ENCODE assay signal across 8 mouse cellular contexts in the genomic region with DNA sequence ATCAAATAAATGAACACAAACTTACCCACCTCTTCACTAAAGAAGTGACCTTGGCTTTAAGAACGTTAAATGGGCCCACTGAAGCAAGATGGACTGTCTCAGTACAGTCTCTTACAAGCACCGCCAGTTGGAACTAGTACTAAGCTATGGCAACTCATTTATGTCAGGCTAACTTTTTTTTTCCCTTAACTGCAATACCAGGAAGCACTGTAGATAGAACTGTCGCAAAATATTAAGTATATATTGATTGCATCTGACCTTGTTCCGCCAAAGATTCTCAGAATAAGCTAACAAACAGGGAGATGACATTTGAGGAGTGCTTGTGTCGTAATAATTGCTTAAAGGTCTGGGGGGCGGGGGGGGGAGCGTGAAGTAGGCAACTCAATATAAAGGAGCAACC. TPM values are rescaled to one million over a fixed set of nuclear protein-coding genes. Genes with fewer than 3 reads are reported as not detected.
DNase-seq lines count a peak whose midpoint lies in the region; ATAC-seq and TF ChIP-seq lines count a peak whose summit lies in the region.

No protein-coding gene starts in this region.

- no peaks in the 10 kb centered on the region for H3K36me3 ChIP-seq in forebrain, embryonic 13.5 days (ENCODE audit: poor library complexity, severe bottlenecking)
- no peaks in the 10 kb centered on the region for H3K36me3 ChIP-seq in forebrain, embryonic 14.5 days (ENCODE audit: control insufficient read depth, insufficient read depth, low read length)
- H3K36me3 ChIP-seq in kidney, postnatal 0 days (ENCODE audit: insufficient read depth, low read length): no peaks in the 10 kb centered on the region
- H3K36me3 ChIP-seq in hindbrain, embryonic 14.5 days (replicated peaks; ENCODE audit: control insufficient read depth, insufficient read depth): no peaks in the 10 kb centered on the region

- no peak overlapping the region for H3K4me3 ChIP-seq in forebrain, embryonic 13.5 days
- no peak overlapping the region for H3K4me3 ChIP-seq in forebrain, embryonic 14.5 days (ENCODE audit: low read depth, low read length)
- H3K4me3 ChIP-seq in kidney, postnatal 0 days (replicated peaks; ENCODE audit: low read depth, low read length): no peak overlapping the region
- H3K4me3 ChIP-seq in hindbrain, embryonic 14.5 days (replicated peaks; ENCODE audit: low read length): no peak overlapping the region

- TF ChIP-seq CTCF in kidney, postnatal 0 days (IDR thresholded peaks at IDR 0.05; ENCODE audit: low read depth): no peak

- H3K4me1 ChIP-seq in forebrain, embryonic 13.5 days: peaks cover 12% of the 10 kb centered on the region
- peaks cover 5% of the 10 kb centered on the region; the same call in 1 of the 2 replicates for H3K4me1 ChIP-seq in forebrain, embryonic 14.5 days (ENCODE audit: control insufficient read depth, insufficient read depth, low read length)
- H3K4me1 ChIP-seq in kidney, postnatal 0 days (replicated peaks; ENCODE audit: insufficient read depth, low read length): 0 out of 2 replicates have a peak, but pooled peaks cover 16% of the 10 kb centered on the region
- peaks cover 8% of the 10 kb centered on the region; the same call in 1 of the 2 replicates for H3K4me1 ChIP-seq in hindbrain, embryonic 14.5 days (replicated peaks; ENCODE audit: control insufficient read depth, insufficient read depth, low read length)

- no peak overlapping the region for H3K27ac ChIP-seq in forebrain, embryonic 13.5 days
- H3K27ac ChIP-seq in forebrain, embryonic 14.5 days (ENCODE audit: low read depth, low read length): no peak overlapping the region
- H3K27ac ChIP-seq in kidney, postnatal 0 days: peak overlapping the region; percentile 61
- no peak overlapping the region for H3K27ac ChIP-seq in hindbrain, embryonic 14.5 days

- no peaks in the 10 kb centered on the region for H3K9me3 ChIP-seq in forebrain, embryonic 13.5 days (replicated peaks)
- no peaks in the 10 kb centered on the region for H3K9me3 ChIP-seq in forebrain, embryonic 14.5 days (replicated peaks; ENCODE audit: control insufficient read depth, low read length)
- no peaks in the 10 kb centered on the region for H3K9me3 ChIP-seq in kidney, postnatal 0 days (replicated peaks; ENCODE audit: low read length)
- H3K9me3 ChIP-seq in hindbrain, embryonic 14.5 days (ENCODE audit: control insufficient read depth, low read length): no peaks in the 10 kb centered on the region

- DNase-seq in forebrain, embryonic 14.5 days (ENCODE audit: low spot score): no peak
- DNase-seq in kidney, postnatal 0 days (ENCODE audit: low spot score): no peak
- DNase-seq in kidney, postnatal 25 days: no peak
- no peak for DNase-seq in hindbrain, embryonic 14.5 days (ENCODE audit: low spot score)
- no peak for DNase-seq in thymus, postnatal 4 days
- no peak for DNase-seq in left cerebral cortex, adult 11 months (ENCODE audit: low spot score)

- 53% methylated on average over 7 of the region's 7 CpGs for WGBS in forebrain, embryonic 13.5 days
- 62% methylated on average over 7 of the region's 7 CpGs for WGBS in forebrain, embryonic 14.5 days
- 36% methylated on average over 7 of the region's 7 CpGs for WGBS in kidney, postnatal 0 days
- WGBS in hindbrain, embryonic 14.5 days: 52% methylated on average over 7 of the region's 7 CpGs

- no peak for ATAC-seq in forebrain, embryonic 13.5 days
- no peak for ATAC-seq in forebrain, embryonic 14.5 days
- ATAC-seq in kidney, postnatal 0 days (replicated peaks; ENCODE audit: low FRiP score, low read depth): no peak
- ATAC-seq in hindbrain, embryonic 14.5 days (ENCODE audit: low FRiP score): no peak
- 0 out of 2 replicates have a peak, but pooled peaks have one; percentile 4 for ATAC-seq in megakaryocyte progenitor cell, adult 5-6 weeks (replicated peaks; ENCODE audit: poor library complexity)

- H3K4me2 ChIP-seq in forebrain, embryonic 13.5 days: peak overlapping the region; percentile 50
- no peak overlapping the region; the same call in 1 of the 2 replicates for H3K4me2 ChIP-seq in forebrain, embryonic 14.5 days (ENCODE audit: low read length)
- H3K4me2 ChIP-seq in kidney, postnatal 0 days (ENCODE audit: low read length): peak overlapping the region; percentile 18
- H3K4me2 ChIP-seq in hindbrain, embryonic 14.5 days (replicated peaks): 0 out of 2 replicates have a peak overlapping the region, but pooled peaks have one; percentile 31

- H3K9ac ChIP-seq in forebrain, embryonic 13.5 days: no peak overlapping the region
- H3K9ac ChIP-seq in forebrain, embryonic 14.5 days (ENCODE audit: low read length): no peak overlapping the region
- H3K9ac ChIP-seq in kidney, postnatal 0 days (ENCODE audit: low read depth, low read length): no peak overlapping the region
- H3K9ac ChIP-seq in hindbrain, embryonic 14.5 days: no peak overlapping the region

- no peaks in the 10 kb centered on the region for H3K27me3 ChIP-seq in forebrain, embryonic 13.5 days
- H3K27me3 ChIP-seq in forebrain, embryonic 14.5 days (replicated peaks; ENCODE audit: control insufficient read depth, insufficient read depth, low read length): no peaks in the 10 kb centered on the region
- no peaks in the 10 kb centered on the region for H3K27me3 ChIP-seq in kidney, postnatal 0 days (ENCODE audit: insufficient read depth, low read length)
- H3K27me3 ChIP-seq in hindbrain, embryonic 14.5 days (ENCODE audit: control insufficient read depth, insufficient read depth, low read length): no peaks in the 10 kb centered on the region

RNA-seq across cellular contexts. Expression of gene Pik3r1, which starts 49.3 kb away (rescaled TPM):
- 20.9 and 23.9 TPM in 2 replicates for polyA plus RNA-seq in forebrain, embryonic 13.5 days (2015; fragmentation: Nextera tagmentation; extraction: Ambion mirVana)
- polyA plus RNA-seq in forebrain, embryonic 14.5 days (2014; fragmentation: Nextera tagmentation; extraction: Ambion mirVana): 26.8 and 41.6 TPM in 2 replicates
- polyA plus RNA-seq in kidney, postnatal 0 days (2015; fragmentation: Nextera tagmentation; extraction: Ambion mirVana): 30.3 and 35.8 TPM in 2 replicates
- polyA plus RNA-seq in hindbrain, embryonic 14.5 days (2014; fragmentation: Nextera tagmentation; extraction: Ambion mirVana): 86.7 and 94.5 TPM in 2 replicates
- 88.5 and 90.8 TPM in 2 replicates for total RNA-seq in megakaryocyte progenitor cell, adult 5-6 weeks (2015)
- 84.9 and 106 TPM in 2 replicates for total RNA-seq in megakaryocyte progenitor cell, adult 5-6 weeks (2017)
